Mouse (Mus musculus) v-Abl transformed pro-B cells (cell line): ENCODE data around the gene Cop1.

Source experiments
- in situ Hi-C, 2 experiments: fragments of 400-800 bp; cut with MboI; formaldehyde crosslinking; loops; one replicate each; pipeline ENCODE4 v1.15.1; 2025; ENCODE audit not compliant: unreplicated experiment in 2 of 2

Gene Cop1

GRCm38 (mm10) chr1:159396515-159396914 lies 164.4 kb downstream of the Cop1 start:
- in situ Hi-C loops, result loop anchor here (5.0 to 10.0 kb wide), 4 partner anchors 488 to 786 kb away; no protein-coding TSS in a partner anchor
